7 mouse cellular contexts compared by ENCODE assay signal in the genomic region with DNA sequence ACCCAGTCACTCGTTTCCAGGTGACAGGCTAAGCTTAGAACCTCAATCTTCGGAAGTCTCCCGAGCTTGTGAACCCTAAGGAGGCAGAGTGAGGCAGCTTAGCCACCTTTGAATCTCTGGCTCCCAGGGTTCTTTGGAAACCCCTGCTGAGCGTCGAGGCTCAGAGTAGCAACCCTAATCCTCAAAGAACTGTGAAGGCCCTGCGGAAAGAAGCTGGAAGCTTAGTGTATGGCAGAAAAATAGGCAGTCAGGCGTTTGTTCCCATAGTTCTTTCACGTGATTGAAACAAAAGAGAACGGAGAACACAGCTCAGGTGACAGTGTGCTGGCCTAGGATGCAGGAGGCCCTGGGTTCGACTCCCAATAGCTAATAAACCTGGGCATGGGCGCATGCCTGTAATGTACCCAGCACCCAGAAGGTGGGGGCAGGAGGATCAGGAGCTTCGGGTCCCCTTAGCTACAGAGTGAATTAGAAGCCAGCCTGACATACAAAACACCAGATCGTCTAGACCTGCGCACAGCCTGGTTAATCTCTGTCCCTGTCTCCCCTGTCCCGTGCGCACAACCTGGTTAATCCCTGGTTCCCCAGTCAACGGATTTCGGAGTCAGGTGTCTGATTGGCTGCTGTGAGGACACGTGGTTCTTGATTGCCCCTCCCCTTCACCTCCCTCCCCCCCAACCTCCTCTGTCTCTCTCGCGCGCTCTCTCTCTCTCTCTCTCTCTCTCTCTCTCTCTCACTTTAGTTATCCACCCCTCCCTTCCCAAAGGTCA. TPM values are rescaled to one million over a fixed set of nuclear protein-coding genes. Genes with fewer than 3 reads are reported as not detected.
DNase-seq lines count a peak whose midpoint lies in the region; ATAC-seq and TF ChIP-seq lines count a peak whose summit lies in the region.

No protein-coding gene starts in this region.

- TF ChIP-seq EP300 in stomach, postnatal 0 days (optimal IDR thresholded peaks at IDR 0.05): no peak

- H3K9ac ChIP-seq in embryonic facial prominence, embryonic 11.5 days (replicated peaks; ENCODE audit: low read length): peak overlapping the region; percentile 47
- H3K9ac ChIP-seq in stomach, postnatal 0 days (ENCODE audit: low read length): peak overlapping the region; percentile 27; the same call in 1 of the 2 replicates

- peak overlapping the region; percentile 47 for H3K4me2 ChIP-seq in embryonic facial prominence, embryonic 11.5 days (ENCODE audit: low read depth, low read length)
- peak overlapping the region; percentile 47 for H3K4me2 ChIP-seq in stomach, postnatal 0 days (replicated peaks; ENCODE audit: low read depth)

- TF ChIP-seq CTCF in stomach, postnatal 0 days (IDR thresholded peaks at IDR 0.05; ENCODE audit: low read depth): no peak

- 0 out of 2 replicates have a peak, but pooled peaks have one; percentile 25 for ATAC-seq in embryonic facial prominence, embryonic 11.5 days (replicated peaks; ENCODE audit: insufficient number of reproducible peaks, low FRiP score, low TSS enrichment, low read depth)
- ATAC-seq in hematopoietic stem cell, adult 5-6 weeks (replicated peaks in 1 of 2; ENCODE audit: insufficient read depth in 1 of 2, low FRiP score in 2 of 2, low TSS enrichment in 1 of 2, low read depth in 1 of 2, poor library complexity in 2 of 2, severe bottlenecking in 2 of 2): peak; percentile 50 to 57; a peak in 3 of 4 replicates
- ATAC-seq in stomach, postnatal 0 days (ENCODE audit: low FRiP score, low TSS enrichment): peak; percentile 77

- H3K9me3 ChIP-seq in embryonic facial prominence, embryonic 11.5 days (replicated peaks; ENCODE audit: control insufficient read depth, low read length): no peaks in the 10 kb centered on the region
- H3K9me3 ChIP-seq in midbrain, embryonic 10.5 days (replicated peaks): no peaks in the 10 kb centered on the region
- no peaks in the 10 kb centered on the region for H3K9me3 ChIP-seq in stomach, postnatal 0 days (ENCODE audit: control insufficient read depth, low read length)

- H3K27ac ChIP-seq in embryonic facial prominence, embryonic 11.5 days (replicated peaks; ENCODE audit: low read depth, low read length): peak overlapping the region; percentile 20; the same call in 1 of the 2 replicates
- peak overlapping the region; percentile 81 for H3K27ac ChIP-seq in midbrain, embryonic 10.5 days (replicated peaks)
- no peak overlapping the region for H3K27ac ChIP-seq in stomach, postnatal 0 days (replicated peaks)

- peak overlapping the region; percentile 29 for H3K4me3 ChIP-seq in embryonic facial prominence, embryonic 11.5 days (ENCODE audit: low read depth, low read length)
- H3K4me3 ChIP-seq in midbrain, embryonic 10.5 days: peak overlapping the region; percentile 49
- H3K4me3 ChIP-seq in stomach, postnatal 0 days (ENCODE audit: low read depth, low read length): peak overlapping the region; percentile 31

- WGBS in embryonic facial prominence, embryonic 11.5 days: 13% methylated on average over 22 of the region's 22 CpGs
- WGBS in midbrain, embryonic 10.5 days: 7% methylated on average over 22 of the region's 22 CpGs
- WGBS in stomach, postnatal 0 days: 15% methylated on average over 22 of the region's 22 CpGs

- no peaks in the 10 kb centered on the region for H3K27me3 ChIP-seq in embryonic facial prominence, embryonic 11.5 days (ENCODE audit: control insufficient read depth, insufficient read depth, low read length)
- H3K27me3 ChIP-seq in midbrain, embryonic 10.5 days (ENCODE audit: low read depth, poor library complexity, severe bottlenecking): peaks cover 23% of the 10 kb centered on the region
- H3K27me3 ChIP-seq in stomach, postnatal 0 days (ENCODE audit: control insufficient read depth, insufficient read depth, low read length): no peaks in the 10 kb centered on the region

- H3K36me3 ChIP-seq in embryonic facial prominence, embryonic 11.5 days (replicated peaks; ENCODE audit: control insufficient read depth, insufficient read depth, low read depth, low read length): no peaks in the 10 kb centered on the region
- H3K36me3 ChIP-seq in midbrain, embryonic 10.5 days: peaks cover 20% of the 10 kb centered on the region
- H3K36me3 ChIP-seq in stomach, postnatal 0 days (ENCODE audit: control insufficient read depth, insufficient read depth, low read length): no peaks in the 10 kb centered on the region

- peak; percentile 64 for DNase-seq in CD4-positive helper T cell, adult 2 months (ENCODE audit: low read depth, low spot score)
- peak; percentile 86 for DNase-seq in ES-CJ7 (ENCODE audit: low read depth, low spot score)
- peak; percentile 78 for DNase-seq in embryonic facial prominence, embryonic 11.5 days (ENCODE audit: low spot score)
- DNase-seq in layer of hippocampus, postnatal 10 days (ENCODE audit: low spot score in 2 of 2): peak; percentile 62
- peak; percentile 76 for DNase-seq in midbrain, embryonic 10.5 days (ENCODE audit: low spot score)
- DNase-seq in stomach, postnatal 0 days (ENCODE audit: low spot score): peak; percentile 59

- no peaks in the 10 kb centered on the region for H3K4me1 ChIP-seq in embryonic facial prominence, embryonic 11.5 days (ENCODE audit: control insufficient read depth, insufficient read depth, low read length)
- peaks cover 33% of the 10 kb centered on the region for H3K4me1 ChIP-seq in midbrain, embryonic 10.5 days
- H3K4me1 ChIP-seq in stomach, postnatal 0 days (replicated peaks; ENCODE audit: control insufficient read depth, insufficient read depth): 0 out of 2 replicates have a peak, but pooled peaks cover 2% of the 10 kb centered on the region

RNA-seq across cellular contexts. Expression of a gene that starts 9.0 kb away (rescaled TPM):
- 12.7 and 17.2 TPM in 2 replicates for polyA plus RNA-seq in embryonic facial prominence, embryonic 11.5 days (2014; fragmentation: Nextera tagmentation; extraction: Ambion mirVana)
- 6.0 and 10.4 TPM in 2 replicates for total RNA-seq in hematopoietic stem cell, adult 5-6 weeks (2017)
- 10 to 100 TPM; 25.8 to 29.8 TPM for total RNA-seq in layer of hippocampus, postnatal 10 days (2021)
- 15.2 and 17.0 TPM in 2 replicates for polyA plus RNA-seq in midbrain, embryonic 10.5 days (2016; fragmentation: Nextera tagmentation; extraction: Ambion mirVana)
- polyA plus RNA-seq in stomach, postnatal 0 days (2015; fragmentation: Nextera tagmentation; extraction: Ambion mirVana): 10.1 and 11.5 TPM in 2 replicates

RNA-seq across cellular contexts. Expression of a gene that starts 9.5 kb away (rescaled TPM):
- not detected in 2 replicates for polyA plus RNA-seq in embryonic facial prominence, embryonic 11.5 days (2014; fragmentation: Nextera tagmentation; extraction: Ambion mirVana)
- total RNA-seq in hematopoietic stem cell, adult 5-6 weeks (2017): not detected in 2 replicates
- total RNA-seq in layer of hippocampus, postnatal 10 days (2021): not detected
- polyA plus RNA-seq in midbrain, embryonic 10.5 days (2016; fragmentation: Nextera tagmentation; extraction: Ambion mirVana): 0.41 and 0.62 TPM in 2 replicates
- polyA plus RNA-seq in stomach, postnatal 0 days (2015; fragmentation: Nextera tagmentation; extraction: Ambion mirVana): 464 and 489 TPM in 2 replicates

RNA-seq across cellular contexts. Expression of a gene that starts 31.0 kb away (rescaled TPM):
- 12.9 and 13.8 TPM in 2 replicates for polyA plus RNA-seq in embryonic facial prominence, embryonic 11.5 days (2014; fragmentation: Nextera tagmentation; extraction: Ambion mirVana)
- 57.2 and 118 TPM in 2 replicates for total RNA-seq in hematopoietic stem cell, adult 5-6 weeks (2017)
- 10 to 100 TPM; 30.0 to 30.8 TPM for total RNA-seq in layer of hippocampus, postnatal 10 days (2021)
- 27.9 and 28.9 TPM in 2 replicates for polyA plus RNA-seq in midbrain, embryonic 10.5 days (2016; fragmentation: Nextera tagmentation; extraction: Ambion mirVana)
- polyA plus RNA-seq in stomach, postnatal 0 days (2015; fragmentation: Nextera tagmentation; extraction: Ambion mirVana): 21.1 and 25.8 TPM in 2 replicates

RNA-seq across cellular contexts. Expression of a gene that starts 46.1 kb away (rescaled TPM):
- 52.4 and 53.9 TPM in 2 replicates for polyA plus RNA-seq in embryonic facial prominence, embryonic 11.5 days (2014; fragmentation: Nextera tagmentation; extraction: Ambion mirVana)
- not detected in 2 replicates for total RNA-seq in hematopoietic stem cell, adult 5-6 weeks (2017)
- total RNA-seq in layer of hippocampus, postnatal 10 days (2021): 10 to 100 TPM; 73.0 to 76.2 TPM
- 190 and 232 TPM in 2 replicates for polyA plus RNA-seq in midbrain, embryonic 10.5 days (2016; fragmentation: Nextera tagmentation; extraction: Ambion mirVana)
- 3.2 and 3.6 TPM in 2 replicates for polyA plus RNA-seq in stomach, postnatal 0 days (2015; fragmentation: Nextera tagmentation; extraction: Ambion mirVana)

Comparison
In these comparisons a context has a peak if more than half of its experiments do, and no peak if none do; other contexts are left out.
1. ATAC-seq: peak in every context shown above with its lines; median percentile 77 in stomach, postnatal 0 days; 54 in hematopoietic stem cell, adult 5-6 weeks; 25 in embryonic facial prominence, embryonic 11.5 days.
2. RNA of a gene that starts 9.5 kb away (polyA plus RNA-seq): 464 to 489 TPM in stomach, postnatal 0 days; 0.41 to 0.62 TPM in midbrain, embryonic 10.5 days and not detected in embryonic facial prominence, embryonic 11.5 days; every median in the first group is over 100 times any median in the second.
3. Peak in every context shown above with its lines, with median percentiles within 50 percentile points of each other: DNase-seq and H3K4me3 ChIP-seq.